Mouse (Mus musculus) urinary bladder, postnatal 14 days (tissue): ENCODE results near the gene Pop7.

Source experiments
- DNase-seq: peaks from one replicate; pipeline ENCODE4 v3.0.0; 2021; ENCODE audit warnings: low spot score

Pop7 gene

DNA sequence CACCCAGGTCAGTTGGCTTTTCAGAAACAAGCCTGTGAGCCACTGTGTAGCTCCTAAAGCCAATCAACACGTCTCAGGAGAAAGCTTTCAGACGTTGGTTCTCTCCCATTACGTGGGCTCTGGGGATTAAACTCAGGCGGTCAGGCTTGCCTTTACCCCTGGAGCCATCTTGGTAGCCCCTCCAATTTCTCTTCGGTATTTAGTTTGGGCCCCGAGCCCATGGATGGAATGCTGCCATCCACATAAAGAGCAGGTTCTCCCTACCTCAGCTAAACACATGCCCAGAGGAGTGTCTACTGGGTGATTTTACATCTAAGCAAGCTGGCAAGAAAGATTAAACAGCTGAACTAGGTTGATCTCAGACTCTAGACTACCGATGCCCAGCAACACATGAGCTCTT is 2.1 kb downstream of the Pop7 start:
- no peak for DNase-seq

DNA sequence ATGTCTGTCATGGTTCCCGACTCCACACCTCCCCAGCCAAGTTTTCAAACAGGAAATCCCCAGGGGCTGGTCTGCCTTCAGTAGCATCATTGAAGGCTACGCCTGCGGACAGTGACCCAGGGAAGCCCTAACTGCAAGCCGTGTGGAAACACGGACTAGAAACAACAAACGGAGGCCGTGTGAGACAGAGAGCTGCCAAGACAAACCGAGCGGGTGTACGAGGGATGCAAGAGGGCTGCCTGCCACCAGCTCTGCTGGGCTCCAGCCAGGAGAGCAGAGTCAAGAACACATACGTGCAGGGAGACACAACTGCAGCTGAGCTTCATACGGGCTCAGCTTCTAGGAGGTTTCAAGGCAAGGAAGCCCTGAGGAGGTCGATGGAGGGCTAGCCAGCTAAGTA is 8.5 kb downstream of the Pop7 start:
- no peak for DNase-seq

DNA sequence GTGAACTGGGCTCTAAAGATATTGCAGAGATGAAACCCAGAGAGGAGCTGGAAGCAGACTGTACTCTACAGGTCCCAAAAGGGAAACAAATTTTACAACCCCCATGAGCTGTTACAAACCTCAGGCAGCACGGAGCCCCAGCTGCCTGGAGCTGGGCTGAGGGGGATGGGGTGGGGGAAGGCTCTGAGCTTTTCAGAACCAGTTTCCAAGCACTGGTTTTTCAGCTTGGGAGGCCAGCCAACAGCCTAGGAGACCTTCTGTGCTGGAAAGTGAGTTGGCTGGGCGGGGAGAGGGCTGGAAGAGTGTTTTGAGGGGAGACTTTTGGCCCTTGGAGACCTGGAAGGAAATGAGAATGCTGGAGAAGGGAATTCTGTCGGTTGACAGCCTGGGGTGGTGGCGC is 10.8 kb downstream of the Pop7 start:
- no peak for DNase-seq

DNA sequence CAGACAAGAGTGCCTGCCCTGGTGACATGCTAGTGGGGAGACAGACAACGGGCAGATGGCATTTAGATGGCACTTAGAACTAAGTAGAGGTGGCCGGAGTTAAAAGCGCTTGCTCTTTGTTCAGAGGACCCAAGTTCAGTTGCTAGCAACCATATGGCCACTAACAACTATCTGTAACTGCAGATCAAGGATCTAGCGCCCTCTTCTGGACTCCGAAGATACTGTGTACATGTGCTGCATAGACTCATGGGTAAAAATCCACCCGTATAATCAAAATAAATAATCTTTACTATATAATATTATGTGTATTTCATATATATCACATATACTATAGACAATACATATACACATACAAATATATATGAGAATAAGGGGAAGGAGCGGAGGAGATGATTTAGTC is 14.7 kb downstream of the Pop7 start:
- DNase-seq = no peak

DNA sequence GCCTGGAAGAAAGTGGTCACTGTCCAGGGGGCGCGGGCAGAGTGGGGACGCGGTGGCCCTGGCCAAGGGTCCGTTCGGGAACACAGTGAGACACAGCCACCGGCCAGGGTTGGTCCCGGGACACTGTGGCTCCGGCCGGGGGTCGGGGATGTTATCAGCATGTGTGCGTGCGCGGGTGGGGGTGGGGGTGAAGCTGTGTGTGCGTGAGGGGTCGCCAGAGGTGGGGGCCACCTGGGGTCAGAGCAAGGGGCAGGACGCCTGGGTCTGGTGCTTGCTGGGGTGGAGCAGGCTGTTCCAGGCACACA is 16.5 kb downstream of the Pop7 start:
- DNase-seq = no peak

DNA sequence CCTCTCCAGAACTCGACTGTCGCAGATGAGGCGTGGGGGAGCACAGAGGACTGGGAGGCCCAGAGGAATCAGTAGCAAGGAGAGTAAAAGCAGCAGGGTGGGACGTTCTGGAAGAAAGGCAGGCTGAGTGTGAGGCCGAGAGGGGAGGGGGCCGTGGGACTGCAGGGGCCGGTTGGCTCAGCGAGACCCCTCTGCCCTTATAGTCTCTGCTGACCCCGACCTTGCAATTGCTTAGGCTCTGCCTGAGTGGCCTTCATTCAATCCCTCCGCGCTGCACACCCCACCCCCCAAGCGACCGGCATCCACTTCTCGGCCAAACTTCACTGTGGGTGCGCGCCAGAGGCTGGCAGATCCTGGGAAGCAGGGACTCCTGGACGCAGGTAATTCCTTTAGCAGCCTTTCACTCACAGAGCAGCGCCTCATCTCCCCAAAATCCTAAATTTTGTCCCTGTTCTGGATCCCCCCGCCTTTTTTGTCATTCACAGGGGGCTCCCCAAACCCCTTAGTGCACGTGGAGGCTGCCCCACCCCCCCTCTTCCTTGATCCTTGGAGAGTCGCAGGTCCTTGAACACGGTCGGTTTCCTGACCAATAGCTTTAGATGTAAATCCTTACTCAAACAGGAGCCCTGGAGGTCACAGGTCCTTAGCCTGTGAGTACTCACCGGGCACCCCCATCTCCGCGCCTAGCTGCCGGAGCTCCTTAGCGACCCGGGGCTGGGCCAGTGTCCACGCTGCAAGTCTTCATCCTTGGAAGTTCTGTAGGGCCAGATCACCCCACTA is 17.1 kb downstream of the Pop7 start:
- DNase-seq = no peak

DNA sequence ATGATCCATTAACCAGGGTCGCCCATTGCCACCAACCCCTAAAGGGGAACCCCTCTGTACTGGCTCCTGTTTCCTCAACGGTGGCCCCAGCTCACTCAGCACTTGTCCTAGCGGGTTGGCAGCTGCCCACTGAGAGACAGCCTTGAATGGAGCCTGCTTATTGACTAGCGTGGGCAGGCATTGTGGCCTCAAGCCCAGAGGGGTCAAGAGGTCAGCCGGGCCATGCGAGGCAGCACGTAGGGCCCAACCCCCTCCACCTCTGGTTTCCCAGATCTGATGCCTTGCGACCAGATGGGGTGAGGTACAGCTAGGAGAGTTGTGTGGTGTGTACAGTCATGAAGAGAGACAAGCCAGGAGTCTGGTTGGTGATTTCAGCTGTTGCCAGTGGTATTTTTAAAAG is 20.4 kb downstream of the Pop7 start:
- DNase-seq = peak; percentile 9

DNA sequence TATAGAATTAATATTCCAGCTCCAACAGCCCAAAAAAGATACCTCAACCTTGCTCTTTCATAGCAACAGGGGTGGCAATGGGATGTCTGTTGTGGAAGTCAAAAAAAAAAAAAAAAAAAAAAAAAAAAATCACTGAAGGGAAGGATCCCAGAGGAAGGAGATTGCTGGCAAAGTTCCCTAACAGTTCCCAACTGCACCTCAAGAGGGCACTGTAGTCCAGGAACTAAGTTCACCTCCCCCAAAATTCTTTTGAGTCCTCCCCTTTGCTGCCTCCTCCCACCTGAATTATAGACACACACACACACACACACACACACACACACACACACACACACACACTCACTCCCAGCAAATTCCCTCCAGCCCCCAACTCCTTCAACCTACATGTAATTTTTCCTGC is 21.2 kb downstream of the Pop7 start:
- peak; percentile 82 for DNase-seq

DNA sequence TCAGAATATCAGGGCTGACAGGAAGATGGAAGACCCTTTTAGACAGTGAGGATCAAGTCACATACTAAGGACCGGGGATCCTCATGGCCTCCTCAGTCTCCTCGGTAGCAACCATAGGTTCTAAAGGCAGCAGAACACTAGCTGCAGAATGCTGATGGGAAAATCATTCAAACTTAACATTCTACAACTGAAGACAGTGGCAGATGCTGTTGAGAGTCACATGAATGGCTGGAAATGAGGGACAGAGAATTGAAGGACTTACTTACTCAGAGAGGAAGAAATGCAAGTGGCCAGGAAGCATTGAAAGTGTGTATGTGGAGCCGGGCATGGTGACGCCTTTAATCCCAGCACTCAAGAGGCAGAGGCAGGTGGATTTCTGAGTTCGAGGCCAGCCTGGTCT is 25.4 kb downstream of the Pop7 start, which contains the start of gene Zan:
Zan (minus strand) TSS at position 101 of the 400 bp plus-strand sequence.
- DNase-seq = no peak

DNA sequence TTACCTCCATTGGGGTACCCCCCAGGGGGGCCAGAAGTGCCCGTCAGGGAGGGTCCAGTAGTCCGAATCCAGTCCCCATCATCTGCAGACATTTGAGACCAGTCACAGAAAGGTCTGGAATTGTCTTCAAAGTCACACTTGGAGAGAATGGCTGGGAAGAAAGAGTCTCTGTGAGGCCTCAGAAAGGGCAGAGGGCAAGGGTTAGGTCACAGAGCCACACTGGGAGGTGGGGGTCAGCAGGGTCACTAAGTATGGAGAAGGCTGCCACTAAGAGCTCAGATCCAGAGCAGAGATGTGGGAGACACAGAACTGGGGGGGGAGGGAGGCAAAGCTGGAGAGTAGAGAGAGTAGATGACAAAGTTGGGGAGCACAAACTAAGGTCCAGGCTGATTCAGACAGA is 28.0 kb downstream of the Pop7 start:
- no peak for DNase-seq

DNA sequence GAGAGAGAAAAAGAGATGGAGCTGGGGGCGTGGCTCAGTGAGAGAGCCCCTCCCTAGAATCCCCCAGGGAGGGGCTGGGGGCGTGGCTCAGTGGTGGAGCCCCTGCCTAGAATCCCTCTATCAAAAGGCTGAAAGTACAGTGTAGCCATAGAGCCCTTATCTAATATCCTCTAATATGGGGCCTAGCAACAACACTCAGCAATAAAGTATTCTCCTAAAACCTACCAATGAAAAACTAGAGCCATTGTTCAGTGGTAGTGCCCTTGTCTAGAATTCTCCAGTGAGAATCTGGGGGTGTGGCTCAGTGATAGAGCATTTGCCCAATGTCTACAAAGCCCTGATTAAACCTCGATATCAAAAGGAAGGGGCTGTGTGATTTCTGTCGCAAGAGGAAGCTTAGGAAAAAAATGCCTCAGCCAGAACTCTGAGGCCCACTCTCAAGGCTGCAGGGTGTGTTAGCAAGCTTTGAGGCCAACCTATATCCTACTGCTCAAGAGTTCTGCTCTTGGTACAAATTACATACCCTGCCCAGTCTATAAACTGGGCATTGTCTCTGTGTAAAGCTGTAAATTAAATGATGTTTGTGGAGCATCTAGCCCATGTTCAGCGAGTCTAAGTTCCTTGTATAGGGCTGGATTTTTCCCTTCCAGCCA is 29.9 kb downstream of the Pop7 start:
- DNase-seq = no peak

DNA sequence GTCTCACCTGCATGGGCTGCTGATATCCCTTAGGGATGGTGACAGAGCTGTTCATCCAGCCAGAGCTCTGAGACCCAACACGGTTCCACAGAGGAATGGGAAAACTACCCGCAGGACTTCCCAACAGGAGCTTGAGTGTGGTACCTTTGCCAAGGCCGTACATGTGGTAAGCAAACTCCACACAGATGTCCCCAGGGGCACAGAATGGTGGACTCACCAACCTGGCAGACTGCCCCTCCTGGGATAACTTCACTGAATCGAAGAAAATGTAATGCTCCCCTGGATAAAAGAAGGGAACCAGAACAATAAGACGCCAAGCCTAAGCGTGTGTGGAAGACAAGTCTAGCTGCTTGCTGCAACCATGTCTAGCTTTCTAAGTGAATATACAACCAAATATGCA is 35.4 kb downstream of the Pop7 start:
- no peak for DNase-seq

DNA sequence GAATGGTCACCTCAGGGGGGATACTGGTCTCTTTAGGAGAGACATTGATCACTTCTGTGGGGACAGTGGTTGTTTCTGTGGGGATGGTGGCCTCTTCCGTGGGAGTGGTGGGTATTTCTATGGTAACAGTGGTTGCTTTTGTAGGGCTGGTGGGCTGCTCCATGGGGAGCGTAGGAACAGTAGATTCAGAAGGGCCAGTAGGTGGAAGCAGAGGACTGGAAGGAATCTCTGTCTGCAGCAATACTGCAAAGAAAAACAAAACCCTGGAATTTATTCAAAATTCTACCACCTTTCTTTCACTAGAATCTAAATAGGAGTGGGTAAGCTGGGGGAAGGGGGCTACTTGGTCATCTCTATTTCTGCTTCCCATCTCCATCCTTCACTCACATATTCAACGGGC is 37.3 kb downstream of the Pop7 start:
- DNase-seq = no peak

DNA sequence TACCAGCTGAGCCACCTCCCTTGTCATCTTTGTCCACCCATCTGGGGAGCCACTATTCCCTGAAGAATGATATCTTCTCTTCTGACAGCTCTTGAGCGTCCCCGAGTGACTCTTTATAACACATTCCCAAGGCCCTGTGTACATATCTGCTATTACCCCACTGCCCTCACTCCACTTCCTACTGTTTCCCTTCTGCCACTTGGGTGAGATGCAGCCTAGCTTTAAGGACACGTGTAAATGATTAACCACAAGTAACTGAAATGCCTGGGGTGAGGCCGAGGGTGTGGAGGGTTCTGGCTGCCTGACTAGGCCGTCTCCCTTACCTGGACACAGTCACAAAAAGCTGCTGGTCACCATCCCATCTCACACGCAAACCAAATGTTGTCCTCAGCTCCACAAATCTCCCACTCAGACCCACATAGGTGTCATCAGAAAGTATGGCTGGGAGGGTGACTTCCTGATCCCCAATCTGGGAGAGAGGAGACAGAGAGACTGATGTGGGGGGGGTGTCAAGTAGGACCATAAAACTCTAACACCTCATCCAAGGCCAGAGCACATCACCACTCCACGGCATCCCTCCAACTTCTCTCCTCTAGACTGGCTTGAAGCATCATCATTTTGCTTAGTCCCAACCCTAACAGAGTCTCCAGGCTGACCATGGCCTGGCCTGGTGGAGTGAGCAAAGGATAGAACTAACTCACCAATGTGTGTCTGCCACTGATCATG is 46.3 kb downstream of the Pop7 start:
- peak; percentile 22 for DNase-seq

DNA sequence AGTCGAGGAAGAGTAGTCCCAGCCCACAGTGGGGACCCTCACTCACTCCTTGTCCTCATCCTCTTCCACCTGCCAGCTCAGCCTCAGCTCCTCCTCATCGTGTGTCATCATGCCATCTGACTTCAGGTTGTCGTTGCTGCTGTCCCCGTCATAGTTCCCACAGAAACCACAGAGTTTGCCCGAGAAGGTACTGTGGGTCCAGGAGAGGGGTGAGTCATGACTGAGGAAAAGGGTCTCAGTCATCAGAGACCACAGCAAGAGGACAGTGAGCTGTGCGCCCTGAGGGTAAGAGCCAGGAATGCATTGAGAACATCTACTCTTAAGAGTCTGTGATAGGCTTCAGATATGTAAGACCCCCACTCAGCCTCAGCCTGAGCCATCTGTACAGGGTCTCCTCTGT is 47.1 kb downstream of the Pop7 start:
- DNase-seq = no peak
